ENCODE assay signal across 9 mouse cellular contexts in genomic region chr11:35011521-35012476, GRCm38 (mm10).
DNase-seq lines count a peak whose midpoint lies in the region; ATAC-seq and TF ChIP-seq lines count a peak whose summit lies in the region.
"Had no signal": no experiment of that assay in that cellular context is flagged by ENCODE, and none has a peak within 500 bp of the region (broad histone marks: within the 10 kb centered on the region; RNA-seq: fewer than 3 reads in every experiment).

No protein-coding gene starts in this region.

- in situ Hi-C loops in CH12.LX (cut with MboI; ENCODE audit: low pct_ligation_motif_present, low pct_unique_long_range_greater_than_20kb, low sequenced_read_pairs), result no loop called here

- ATAC-seq in limb, embryonic 15.5 days (ENCODE audit: insufficient number of reproducible peaks, low FRiP score, low TSS enrichment, low read depth), result no peak
- ATAC-seq in megakaryocyte-erythroid progenitor cell, adult 5-6 weeks (replicated peaks; ENCODE audit: low FRiP score, low TSS enrichment, poor library complexity, severe bottlenecking), result no peak
- ATAC-seq in erythroblast, adult 5-6 weeks (replicated peaks; ENCODE audit: low FRiP score, poor library complexity, severe bottlenecking), result no peak
- ATAC-seq: Patski had no signal

- no peak for TF ChIP-seq RAD21 in CH12.LX (IDR thresholded peaks at IDR 0.05; ENCODE audit: low read depth, low read length)

- no peak overlapping the region for H3K4me3 ChIP-seq in CH12.LX (replicated peaks in 1 of 3; ENCODE audit: low read depth in 2 of 3, low read length in 2 of 3, poor library complexity in 1 of 3)
- no peak overlapping the region for H3K4me3 ChIP-seq in hindbrain, embryonic 10.5 days
- H3K4me3 ChIP-seq in limb, embryonic 15.5 days, result no peak overlapping the region

- no peaks in the 10 kb centered on the region for H3K79me2 ChIP-seq in CH12.LX (replicated peaks; ENCODE audit: control insufficient read depth, extremely low read depth, insufficient read depth, poor library complexity, severe bottlenecking)

- no peak for TF ChIP-seq CTCF in CH12.LX (conservative IDR thresholded peaks at IDR 0.05 in 1 of 2, IDR thresholded peaks at IDR 0.05 in 1 of 2; ENCODE audit: low read depth in 2 of 2, low read length in 2 of 2)

- peaks cover 22 to 64% of the 10 kb centered on the region in 2 experiments for H3K4me1 ChIP-seq in CH12.LX (ENCODE audit: control insufficient read depth in 1 of 2, insufficient read depth in 2 of 2)
- peaks cover 14% of the 10 kb centered on the region for H3K4me1 ChIP-seq in hindbrain, embryonic 10.5 days (replicated peaks)
- H3K4me1 ChIP-seq in limb, embryonic 15.5 days, result peaks cover 6% of the 10 kb centered on the region

- no peak for TF ChIP-seq POLR2A in CH12.LX (IDR thresholded peaks at IDR 0.05; ENCODE audit: low read depth, low read length)

- peak overlapping the region; percentile 72 for H3K4me2 ChIP-seq in CH12.LX (ENCODE audit: insufficient read depth, low read depth, poor library complexity, severe bottlenecking)
- no peak overlapping the region for H3K4me2 ChIP-seq in limb, embryonic 15.5 days

- peak; percentile 73 for TF ChIP-seq EP300 in CH12.LX (IDR thresholded peaks at IDR 0.05; ENCODE audit: low read length)

- no peaks in the 10 kb centered on the region for H3K27me3 ChIP-seq in CH12.LX (replicated peaks)
- 0 out of 2 replicates have a peak, but pooled peaks cover 6% of the 10 kb centered on the region for H3K27me3 ChIP-seq in hindbrain, embryonic 10.5 days (ENCODE audit: insufficient read depth, poor library complexity, severe bottlenecking)
- no peaks in the 10 kb centered on the region for H3K27me3 ChIP-seq in limb, embryonic 15.5 days
- H3K27me3 ChIP-seq: Patski had no signal

- dilution Hi-C loops in CH12.LX (cut with MboI; ENCODE audit: extremely low pct_ligation_motif_present, extremely low pct_unique_long_range_greater_than_20kb, low sequenced_read_pairs), result no loop called here

- no peaks in the 10 kb centered on the region for H3K36me3 ChIP-seq in CH12.LX (replicated peaks in 1 of 2; ENCODE audit: control insufficient read depth in 1 of 2, insufficient read depth in 1 of 2, low read length in 1 of 2)
- no peaks in the 10 kb centered on the region for H3K36me3 ChIP-seq in hindbrain, embryonic 10.5 days
- H3K36me3 ChIP-seq in limb, embryonic 15.5 days, result no peaks in the 10 kb centered on the region

- DNase-seq in CH12.LX (ENCODE audit: extremely low read depth) (peak; percentile 56), adipocyte (ENCODE audit: low spot score) (no peak)
- DNase-seq in embryo, embryonic 10 days (ENCODE audit: low spot score), result peak; percentile 32
- DNase-seq in hindbrain, embryonic 10.5 days (ENCODE audit: low spot score), result peak; percentile 28
- no peak for DNase-seq in adrenal gland, postnatal 14 days

- 0 out of 2 replicates have a peak overlapping the region, but pooled peaks have one; percentile 7 for H3K9ac ChIP-seq in CH12.LX (ENCODE audit: insufficient read depth, low read depth)
- no peak overlapping the region for H3K9ac ChIP-seq in limb, embryonic 15.5 days

- H3K9me3 ChIP-seq in CH12.LX (replicated peaks; ENCODE audit: low read length), result no peaks in the 10 kb centered on the region
- no peaks in the 10 kb centered on the region for H3K9me3 ChIP-seq in hindbrain, embryonic 10.5 days
- no peaks in the 10 kb centered on the region for H3K9me3 ChIP-seq in limb, embryonic 15.5 days

- H3K27ac ChIP-seq in CH12.LX (ENCODE audit: insufficient read depth, low read depth), result no peak overlapping the region
- peak overlapping the region; percentile 23; the same call in 1 of the 2 replicates for H3K27ac ChIP-seq in hindbrain, embryonic 10.5 days
- peak overlapping the region; percentile 54 for H3K27ac ChIP-seq in limb, embryonic 15.5 days

- 69% methylated on average over 24 of the region's 24 CpGs for WGBS in hindbrain, embryonic 10.5 days
- WGBS in limb, embryonic 15.5 days, result 43% methylated on average over 24 of the region's 24 CpGs

TF ChIP-seq in CH12.LX, 34 proteins besides CTCF, POLR2A, EP300 and RAD21:
- TF ChIP-seq ETS1 (conservative IDR thresholded peaks at IDR 0.05; ENCODE audit: low read depth, low read length), result peak; percentile 64
- TF ChIP-seq KAT2A (IDR thresholded peaks at IDR 0.05; ENCODE audit: insufficient replicate concordance, low read length), result 0 out of 2 replicates have a peak, but pooled peaks have one; percentile 21
- TF ChIP-seq BHLHE40 (IDR thresholded peaks at IDR 0.05; ENCODE audit: low read depth, low read length), result peak; percentile 60
- no peak for TF ChIP-seq USF2 (conservative IDR thresholded peaks at IDR 0.05; ENCODE audit: low read depth, low read length)
- peak; percentile 47 for TF ChIP-seq ELF1 (IDR thresholded peaks at IDR 0.05; ENCODE audit: low read depth, low read length)
- TF ChIP-seq MAX (IDR thresholded peaks at IDR 0.05; ENCODE audit: low read length), result no peak
- TF ChIP-seq TCF12 (IDR thresholded peaks at IDR 0.05; ENCODE audit: low read depth, low read length), result peak; percentile 87
- TF ChIP-seq MEF2A (IDR thresholded peaks at IDR 0.05; ENCODE audit: borderline replicate concordance, low read depth, low read length), result 0 out of 2 replicates have a peak, but pooled peaks have one; percentile 16
- no peak for TF ChIP-seq MAFK (IDR thresholded peaks at IDR 0.05; ENCODE audit: insufficient replicate concordance, low read length)
- TF ChIP-seq CHD2 (IDR thresholded peaks at IDR 0.05; ENCODE audit: low read length), result peak; percentile 64; the same call in 1 of the 2 replicates

Comparison
In these comparisons a context has a peak if more than half of its experiments do, and no peak if none do; other contexts are left out.
1. DNase-seq: peak in CH12.LX (single experiment), embryo, embryonic 10 days (single experiment) and hindbrain, embryonic 10.5 days (single experiment); none in adipocyte (single experiment) and adrenal gland, postnatal 14 days (single experiment).